Mouse (Mus musculus): ENCODE measurements around the gene Zmiz1. TPM values are rescaled to one million over a fixed set of nuclear protein-coding genes. Genes with fewer than 3 reads are reported as not detected.

Gene Zmiz1
- polyA plus RNA-seq, 1 experiment from 2014 or later: 26.3 TPM

DNA sequence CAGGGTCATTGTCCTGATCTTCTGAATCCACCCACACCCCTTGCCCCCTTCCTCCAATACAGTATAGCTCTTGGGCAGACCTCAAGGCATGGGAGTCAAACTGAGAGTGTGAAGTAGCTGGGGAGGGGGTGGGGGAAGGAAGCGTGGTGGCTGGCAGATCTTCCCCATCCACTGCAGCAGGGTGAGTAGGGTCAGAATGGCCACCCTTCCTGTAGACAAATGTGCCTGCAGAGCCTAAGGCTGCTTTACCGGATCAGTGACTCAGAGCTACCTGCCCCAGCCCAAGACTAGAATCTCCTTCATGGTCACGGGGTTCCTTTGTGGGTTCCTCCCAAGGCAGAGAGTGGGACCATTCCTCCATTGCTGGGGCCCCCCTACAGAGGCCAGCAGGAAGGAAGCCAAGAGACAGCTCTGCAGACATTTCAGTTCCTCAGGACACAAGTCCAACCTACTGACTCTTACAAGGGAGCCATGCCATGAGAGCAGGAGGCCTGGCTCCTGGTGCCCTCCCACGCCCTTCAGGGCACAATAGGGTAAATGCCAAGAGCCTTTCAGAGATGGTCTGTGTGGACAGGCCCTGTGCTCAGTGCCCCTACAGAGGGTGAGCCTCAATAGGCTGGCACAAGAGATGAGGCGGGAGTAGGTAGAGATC, 169.6 kb downstream of the Zmiz1 start:
- Histone ChIP-seq H3K9me3 (replicated peaks; ENCODE audit: control insufficient read depth, low read length) (no peaks in the 10 kb centered on the region), H3K27ac (ENCODE audit: low read length) (peak overlapping the region; percentile 81), H3K4me2 (ENCODE audit: low read depth, low read length) (no peak overlapping the region), H3K4me1 (ENCODE audit: control insufficient read depth, insufficient read depth, low read length) (peaks cover 49% of the 10 kb centered on the region), H3K36me3 (ENCODE audit: control insufficient read depth, insufficient read depth, low read length) (no peaks in the 10 kb centered on the region), H3K9ac (ENCODE audit: low read length) (no peak overlapping the region), H3K4me3 (replicated peaks; ENCODE audit: low read length) (no peak overlapping the region), H3K27me3 (ENCODE audit: control insufficient read depth, insufficient read depth, low read length) (no peaks in the 10 kb centered on the region)
- WGBS: 71% methylated on average over 5 of the region's 5 CpGs
- ATAC-seq (ENCODE audit: insufficient read depth, low FRiP score): 0 out of 2 replicates have a peak, but pooled peaks have one; percentile 24

DNA sequence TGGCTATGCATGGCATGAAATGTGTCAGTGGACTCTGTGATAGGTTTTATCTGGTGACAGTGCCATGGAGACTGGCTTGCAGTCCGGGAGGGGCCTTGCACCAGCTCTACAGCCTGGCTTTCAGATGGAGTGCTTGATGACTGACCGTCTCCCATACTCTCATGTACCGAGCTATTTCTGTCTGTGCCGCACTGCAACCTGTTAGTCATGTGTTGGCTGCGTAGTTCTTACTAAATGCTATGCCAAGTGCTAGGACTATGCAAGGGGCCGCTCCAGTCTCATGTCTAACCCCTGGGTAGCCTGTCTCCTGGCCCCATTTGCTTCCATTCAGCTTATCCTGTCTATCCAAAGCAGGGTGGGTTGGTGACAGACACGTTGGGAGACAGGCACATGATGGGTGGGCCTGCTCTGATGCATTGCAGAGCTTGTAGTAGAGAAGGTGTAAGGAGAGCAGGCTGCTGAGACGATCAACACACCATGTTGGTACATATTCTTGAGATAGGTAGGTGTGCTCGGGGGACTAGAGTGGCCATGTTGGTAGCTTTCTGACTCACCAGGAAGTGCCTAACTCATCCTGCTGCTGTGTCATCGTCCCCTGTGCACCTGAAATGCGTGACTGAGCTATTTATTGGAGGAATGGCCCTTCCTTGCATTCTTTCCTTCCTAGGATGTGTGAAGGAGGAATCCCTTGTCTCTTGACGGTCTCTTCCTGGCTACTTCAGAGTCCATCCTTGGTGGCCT, 171.1 kb downstream of the Zmiz1 start:
- no peak overlapping the region for H3K4me3 ChIP-seq (replicated peaks; ENCODE audit: low read length)
- H3K4me2 ChIP-seq (ENCODE audit: low read depth, low read length): no peak overlapping the region
- H3K9ac ChIP-seq (ENCODE audit: low read length): no peak overlapping the region
- no peaks in the 10 kb centered on the region for H3K27me3 ChIP-seq (ENCODE audit: control insufficient read depth, insufficient read depth, low read length)
- H3K27ac ChIP-seq (ENCODE audit: low read length): peak overlapping the region; percentile 73
- no peaks in the 10 kb centered on the region for H3K36me3 ChIP-seq (ENCODE audit: control insufficient read depth, insufficient read depth, low read length)
- no peak for ATAC-seq (ENCODE audit: insufficient read depth, low FRiP score)
- WGBS: 84% methylated on average over 12 of the region's 12 CpGs
- H3K4me1 ChIP-seq (ENCODE audit: control insufficient read depth, insufficient read depth, low read length): peaks cover 53% of the 10 kb centered on the region
- H3K9me3 ChIP-seq (replicated peaks; ENCODE audit: control insufficient read depth, low read length): no peaks in the 10 kb centered on the region

DNA sequence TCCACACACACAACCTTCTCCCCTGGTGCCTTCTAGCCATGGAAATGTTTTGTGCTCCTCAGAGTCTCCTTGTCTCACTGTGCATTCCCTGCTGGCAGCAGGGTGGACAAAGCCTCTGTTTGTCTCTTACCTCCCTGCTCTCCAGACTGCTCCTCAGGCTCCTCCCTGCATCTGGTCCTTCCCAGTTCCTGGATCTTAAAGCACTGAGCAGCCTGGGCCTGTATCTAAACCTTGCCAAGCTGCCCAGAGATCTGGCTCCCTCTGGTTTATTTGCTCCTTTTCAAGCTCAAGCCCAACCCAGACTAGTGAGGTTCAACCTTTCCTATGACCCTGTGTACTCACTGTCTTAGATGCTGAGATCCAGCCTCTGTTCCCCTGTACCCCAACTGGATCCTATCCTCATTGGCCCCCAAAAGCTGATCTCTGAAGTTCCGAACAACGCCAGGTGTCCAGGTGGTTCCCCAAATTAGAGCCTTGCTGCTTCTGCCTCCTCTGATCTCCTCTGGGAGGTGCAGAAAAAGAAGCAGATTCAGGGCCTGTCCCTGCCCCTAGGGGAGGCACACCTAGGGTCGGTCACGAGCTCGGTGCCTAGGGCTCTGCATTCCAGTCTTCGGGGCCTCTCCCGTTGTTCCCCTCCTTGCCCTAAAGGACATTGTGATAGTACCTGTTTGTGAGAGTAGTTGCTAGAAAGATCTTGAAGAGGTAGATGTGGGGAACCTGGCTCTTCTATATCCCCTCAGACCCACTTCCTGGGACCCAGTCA, 171.8 kb downstream of the Zmiz1 start:
- H3K4me2 ChIP-seq (ENCODE audit: low read depth, low read length): no peak overlapping the region
- H3K4me3 ChIP-seq (replicated peaks; ENCODE audit: low read length): no peak overlapping the region
- no peaks in the 10 kb centered on the region for H3K27me3 ChIP-seq (ENCODE audit: control insufficient read depth, insufficient read depth, low read length)
- peak overlapping the region; percentile 73 for H3K27ac ChIP-seq (ENCODE audit: low read length)
- ATAC-seq (ENCODE audit: insufficient read depth, low FRiP score): no peak
- H3K9me3 ChIP-seq (replicated peaks; ENCODE audit: control insufficient read depth, low read length): no peaks in the 10 kb centered on the region
- WGBS: 85% methylated on average over 7 of the region's 7 CpGs
- H3K4me1 ChIP-seq (ENCODE audit: control insufficient read depth, insufficient read depth, low read length): peaks cover 52% of the 10 kb centered on the region
- no peaks in the 10 kb centered on the region for H3K36me3 ChIP-seq (ENCODE audit: control insufficient read depth, insufficient read depth, low read length)
- H3K9ac ChIP-seq (ENCODE audit: low read length): peak overlapping the region; percentile 20; the same call in 1 of the 2 replicates

DNA sequence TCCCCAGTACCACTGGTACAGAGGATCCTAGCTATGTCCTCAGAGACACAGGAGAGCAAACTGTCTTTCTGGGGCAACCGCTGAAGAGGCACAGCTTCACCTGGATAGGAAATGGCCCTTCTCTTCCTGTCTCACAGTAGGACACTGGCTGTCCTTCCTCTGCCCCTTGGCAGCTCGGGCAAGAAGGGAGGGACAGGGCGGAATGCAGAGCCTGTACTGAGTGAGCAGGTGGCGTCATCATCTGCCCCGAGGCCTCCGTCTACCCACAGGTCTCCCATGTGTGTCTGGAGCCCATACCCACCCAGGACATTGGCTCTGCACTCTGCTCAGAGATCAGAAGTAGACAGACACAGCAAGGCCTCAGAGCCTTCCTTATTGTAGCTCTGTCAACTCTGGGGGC, 172.5 kb downstream of the Zmiz1 start:
- 87% methylated on average over 6 of the region's 6 CpGs for WGBS
- no peak for ATAC-seq (ENCODE audit: insufficient read depth, low FRiP score)

DNA sequence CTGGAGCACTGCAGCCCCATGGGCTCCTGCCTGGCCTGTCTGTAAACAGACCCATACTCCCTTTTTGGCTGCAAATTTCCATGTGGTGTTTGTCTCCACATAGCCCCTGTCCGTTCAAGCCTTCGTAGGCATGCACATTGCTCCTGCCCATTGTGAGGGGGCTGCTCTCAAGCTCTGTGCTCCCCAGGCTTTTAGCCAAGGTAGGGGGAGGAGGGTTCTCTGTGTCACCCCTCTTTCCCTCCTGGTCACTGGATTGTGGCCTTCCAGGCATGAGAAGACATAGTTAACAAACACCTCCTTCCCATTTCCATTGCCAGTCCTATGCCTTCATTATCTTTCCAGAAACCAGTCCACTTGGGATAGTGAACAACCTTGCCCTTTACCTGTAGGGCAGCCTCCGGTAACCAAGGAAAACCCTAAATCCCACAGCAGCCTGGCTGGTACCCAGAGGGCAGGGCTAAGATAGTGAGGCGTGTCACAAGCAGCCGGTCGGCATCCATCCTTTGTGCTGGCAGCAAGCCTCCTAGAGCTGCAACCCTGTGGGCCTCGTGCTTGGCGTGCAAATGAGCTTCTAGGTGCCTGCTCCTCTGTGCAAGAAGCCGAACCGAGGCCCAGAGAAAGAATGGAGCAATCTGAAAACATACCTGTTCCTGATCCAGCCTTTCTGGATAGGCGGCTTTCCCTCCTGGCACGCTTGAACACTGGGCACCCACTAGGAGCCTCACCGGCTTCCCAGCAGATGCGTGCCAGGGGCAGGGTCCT, 174.7 kb downstream of the Zmiz1 start:
- Histone ChIP-seq H3K27ac (ENCODE audit: low read length) (peak overlapping the region; percentile 47), H3K27me3 (ENCODE audit: control insufficient read depth, insufficient read depth, low read length) (no peaks in the 10 kb centered on the region)
- WGBS: 68% methylated on average over 14 of the region's 14 CpGs

More for the DNA sequence above, 172.5 kb downstream of the Zmiz1 start:
- Histone ChIP-seq H3K9ac (ENCODE audit: low read length) (no peak overlapping the region), H3K9me3 (replicated peaks; ENCODE audit: control insufficient read depth, low read length) (no peaks in the 10 kb centered on the region), H3K36me3 (ENCODE audit: control insufficient read depth, insufficient read depth, low read length) (no peaks in the 10 kb centered on the region), H3K4me3 (replicated peaks; ENCODE audit: low read length) (no peak overlapping the region), H3K4me1 (ENCODE audit: control insufficient read depth, insufficient read depth, low read length) (peaks cover 46% of the 10 kb centered on the region), H3K4me2 (ENCODE audit: low read depth, low read length) (no peak overlapping the region), H3K27ac (ENCODE audit: low read length) (no peak overlapping the region), H3K27me3 (ENCODE audit: control insufficient read depth, insufficient read depth, low read length) (no peaks in the 10 kb centered on the region)

DNA sequence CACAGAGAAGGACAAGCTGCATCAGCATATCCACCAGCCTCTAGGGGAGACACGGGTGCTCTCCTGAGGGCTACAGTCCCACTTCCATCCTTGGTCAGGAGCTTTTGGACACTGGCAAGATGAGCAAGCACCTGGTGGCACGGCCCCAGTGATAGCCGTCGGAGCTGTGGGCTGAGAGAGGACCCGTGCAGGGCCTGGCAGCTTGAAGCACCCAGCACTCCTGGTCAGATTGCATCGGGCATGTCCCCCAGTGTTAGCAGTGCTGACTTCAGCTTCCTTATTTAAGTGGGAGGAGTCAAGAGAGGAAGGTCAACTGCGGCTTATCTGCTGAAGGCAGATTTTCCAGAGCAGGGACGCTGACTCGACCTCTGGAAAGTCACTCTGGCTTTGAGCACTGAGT, 175.3 kb downstream of the Zmiz1 start:
- H3K36me3 ChIP-seq (ENCODE audit: control insufficient read depth, insufficient read depth, low read length): 0 out of 2 replicates have a peak, but pooled peaks cover 8% of the 10 kb centered on the region
- no peaks in the 10 kb centered on the region for H3K9me3 ChIP-seq (replicated peaks; ENCODE audit: control insufficient read depth, low read length)
- 51% methylated on average over 9 of the region's 9 CpGs for WGBS
- no peak overlapping the region for H3K4me2 ChIP-seq (ENCODE audit: low read depth, low read length)
- peak overlapping the region; percentile 10; the same call in 1 of the 2 replicates for H3K9ac ChIP-seq (ENCODE audit: low read length)
- H3K27me3 ChIP-seq (ENCODE audit: control insufficient read depth, insufficient read depth, low read length): no peaks in the 10 kb centered on the region
- peak overlapping the region; percentile 47 for H3K27ac ChIP-seq (ENCODE audit: low read length)
- peaks cover 22% of the 10 kb centered on the region for H3K4me1 ChIP-seq (ENCODE audit: control insufficient read depth, insufficient read depth, low read length)
- peak; percentile 41; the same call in 1 of the 2 replicates for ATAC-seq (ENCODE audit: insufficient read depth, low FRiP score)
- H3K4me3 ChIP-seq (replicated peaks; ENCODE audit: low read length): no peak overlapping the region

More for the DNA sequence above, 174.7 kb downstream of the Zmiz1 start:
- no peak for ATAC-seq (ENCODE audit: insufficient read depth, low FRiP score)
- Histone ChIP-seq H3K4me2 (ENCODE audit: low read depth, low read length) (no peak overlapping the region), H3K9me3 (replicated peaks; ENCODE audit: control insufficient read depth, low read length) (no peaks in the 10 kb centered on the region), H3K9ac (ENCODE audit: low read length) (peak overlapping the region; percentile 10; the same call in 1 of the 2 replicates), H3K36me3 (ENCODE audit: control insufficient read depth, insufficient read depth, low read length) (0 out of 2 replicates have a peak, but pooled peaks cover 8% of the 10 kb centered on the region), H3K4me3 (replicated peaks; ENCODE audit: low read length) (no peak overlapping the region), H3K4me1 (ENCODE audit: control insufficient read depth, insufficient read depth, low read length) (peaks cover 24% of the 10 kb centered on the region)

DNA sequence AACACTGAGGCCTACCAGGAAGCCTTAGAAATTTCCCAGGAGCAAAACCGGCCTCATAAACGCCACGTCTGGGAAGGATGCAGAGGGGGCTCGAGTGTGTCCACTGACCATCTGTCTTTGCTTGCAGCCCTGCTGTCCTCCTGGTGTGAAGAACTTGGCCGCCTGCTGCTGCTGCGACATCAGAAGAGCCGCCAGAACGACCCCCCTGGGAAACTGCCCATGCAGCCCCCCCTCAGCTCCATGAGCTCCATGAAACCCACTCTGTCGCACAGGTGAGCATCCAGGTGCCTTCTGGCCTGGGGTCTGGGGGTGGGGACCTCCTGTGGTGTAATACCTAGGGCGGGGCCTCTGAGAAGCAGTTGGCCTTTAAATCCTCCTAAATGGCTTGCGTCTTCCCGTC, 176.8 kb downstream of the Zmiz1 start:
- Histone ChIP-seq H3K9me3 (replicated peaks; ENCODE audit: control insufficient read depth, low read length) (no peaks in the 10 kb centered on the region), H3K4me2 (ENCODE audit: low read depth, low read length) (no peak overlapping the region), H3K4me3 (replicated peaks; ENCODE audit: low read length) (no peak overlapping the region), H3K4me1 (ENCODE audit: control insufficient read depth, insufficient read depth, low read length) (peaks cover 16% of the 10 kb centered on the region; the same call in 1 of the 2 replicates), H3K27ac (ENCODE audit: low read length) (peak overlapping the region; percentile 53), H3K36me3 (ENCODE audit: control insufficient read depth, insufficient read depth, low read length) (0 out of 2 replicates have a peak, but pooled peaks cover 8% of the 10 kb centered on the region), H3K9ac (ENCODE audit: low read length) (no peak overlapping the region), H3K27me3 (ENCODE audit: control insufficient read depth, insufficient read depth, low read length) (no peaks in the 10 kb centered on the region)
- WGBS: 74% methylated on average over 12 of the region's 12 CpGs
- no peak for ATAC-seq (ENCODE audit: insufficient read depth, low FRiP score)

DNA sequence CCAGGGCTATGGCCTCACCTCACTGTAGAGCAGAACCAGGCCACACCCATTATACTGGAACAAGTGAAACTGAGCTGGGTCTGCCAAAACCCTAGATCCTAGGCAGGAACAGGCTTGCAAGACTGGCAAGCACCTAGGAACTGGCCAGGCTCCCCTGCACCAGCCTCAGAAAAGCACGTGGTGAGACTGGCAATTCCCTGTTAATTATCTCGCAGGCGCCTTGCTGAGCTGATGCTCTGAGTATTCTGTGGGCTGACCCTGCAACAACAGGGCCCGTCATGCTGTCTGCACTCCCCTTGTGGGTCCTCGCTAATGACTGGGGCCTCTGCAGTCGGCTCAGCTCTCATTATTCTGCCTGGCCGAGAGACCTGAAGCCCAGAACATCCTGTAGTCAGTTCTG, 177.3 kb downstream of the Zmiz1 start:
- no peaks in the 10 kb centered on the region for H3K9me3 ChIP-seq (replicated peaks; ENCODE audit: control insufficient read depth, low read length)
- WGBS: 57% methylated on average over 7 of the region's 7 CpGs
- no peaks in the 10 kb centered on the region for H3K27me3 ChIP-seq (ENCODE audit: control insufficient read depth, insufficient read depth, low read length)
- H3K36me3 ChIP-seq (ENCODE audit: control insufficient read depth, insufficient read depth, low read length): 0 out of 2 replicates have a peak, but pooled peaks cover 8% of the 10 kb centered on the region
- peaks cover 16% of the 10 kb centered on the region; the same call in 1 of the 2 replicates for H3K4me1 ChIP-seq (ENCODE audit: control insufficient read depth, insufficient read depth, low read length)
- no peak overlapping the region for H3K9ac ChIP-seq (ENCODE audit: low read length)
- peak overlapping the region; percentile 53 for H3K27ac ChIP-seq (ENCODE audit: low read length)
- no peak overlapping the region for H3K4me2 ChIP-seq (ENCODE audit: low read depth, low read length)
- no peak for ATAC-seq (ENCODE audit: insufficient read depth, low FRiP score)
- H3K4me3 ChIP-seq (replicated peaks; ENCODE audit: low read length): no peak overlapping the region

All from stomach, embryonic 16.5 days (tissue).